Mouse (Mus musculus) embryonic facial prominence, embryonic 11.5 days (tissue): Measurements from ENCODE around the gene Babam2. TPM values are rescaled to one million over a fixed set of nuclear protein-coding genes. Genes with fewer than 3 reads are reported as not detected.

Experiments
- ATAC-seq: fragments of 200-750 bp; cut with Nextera tagmentation; replicated peaks from 2 replicates; pipeline ENCODE4 v1.8.0; 2017; ENCODE audit warnings: low read depth; ENCODE audit not compliant: insufficient number of reproducible peaks, low FRiP score, low TSS enrichment
- DNase-seq: peaks from one replicate; pipeline ENCODE4 v3.0.0-alpha.2; 2015; ENCODE audit warnings: low spot score
- H3K27ac ChIP-seq: fragments of 300-500 bp; sonication (generic); replicated peaks from 2 replicates; pipeline ENCODE4 v1.5.1; 2014; ENCODE audit warnings: mild to moderate bottlenecking, low read depth, low read length, control low read depth
- H3K27me3 ChIP-seq: fragments of 300-500 bp; sonication (generic); 2 replicates; pipeline ENCODE4 v1.6.1; 2014; ENCODE audit warnings: mild to moderate bottlenecking, low read length, moderate library complexity, mixed read lengths; ENCODE audit not compliant: control insufficient read depth, insufficient read depth
- H3K36me3 ChIP-seq: fragments of 300-500 bp; sonication (generic); replicated peaks from 2 replicates; pipeline ENCODE4 v1.6.1; 2014; ENCODE audit warnings: low read depth, mild to moderate bottlenecking, low read length, moderate library complexity, mixed read lengths; ENCODE audit not compliant: control insufficient read depth, insufficient read depth
- H3K4me1 ChIP-seq: fragments of 300-500 bp; sonication (generic); 2 replicates; pipeline ENCODE4 v1.6.1; 2014; ENCODE audit warnings: low read length, mixed read lengths; ENCODE audit not compliant: control insufficient read depth, insufficient read depth
- H3K4me2 ChIP-seq: fragments of 300-500 bp; sonication (generic); 2 replicates; pipeline ENCODE4 v1.6.1; 2014; ENCODE audit warnings: low read depth, mild to moderate bottlenecking, control low read depth, low read length, moderate library complexity
- H3K4me3 ChIP-seq: fragments of 300-500 bp; sonication (generic); 2 replicates; pipeline ENCODE4 v1.5.1; 2014; ENCODE audit warnings: low read depth, low read length, control low read depth
- H3K9ac ChIP-seq: fragments of 300-500 bp; sonication (generic); replicated peaks from 2 replicates; pipeline ENCODE4 v1.6.1; 2014; ENCODE audit warnings: mild to moderate bottlenecking, control low read depth, low read length
- H3K9me3 ChIP-seq: fragments of 300-500 bp; sonication (generic); replicated peaks from 2 replicates; pipeline ENCODE4 v1.6.1; 2016; ENCODE audit warnings: mild to moderate bottlenecking, low read length, inconsistent platforms, mixed read lengths; ENCODE audit not compliant: control insufficient read depth
- WGBS: fragments of 180-500 bp; shearing (Covaris S2); extraction: QIAGEN DNeasy Blood & Tissue Kit; methylation state at CpG from one replicate; pipeline ENCODE4 v1.1.7; 2014; 5-methylcytosine and 5-hydroxymethylcytosine counted together
- polyA plus RNA-seq: library from polyadenylated mRNA; unstranded; fragments of >200 nt; fragmentation: Nextera tagmentation; extraction: Ambion mirVana; gene quantifications from 2 replicates; pipeline ENCODE4 v1.2.1, GENCODE M21; 2014

Babam2 gene
- polyA plus RNA-seq, 1 experiment from 2014 or later = 38.8 TPM

DNA sequence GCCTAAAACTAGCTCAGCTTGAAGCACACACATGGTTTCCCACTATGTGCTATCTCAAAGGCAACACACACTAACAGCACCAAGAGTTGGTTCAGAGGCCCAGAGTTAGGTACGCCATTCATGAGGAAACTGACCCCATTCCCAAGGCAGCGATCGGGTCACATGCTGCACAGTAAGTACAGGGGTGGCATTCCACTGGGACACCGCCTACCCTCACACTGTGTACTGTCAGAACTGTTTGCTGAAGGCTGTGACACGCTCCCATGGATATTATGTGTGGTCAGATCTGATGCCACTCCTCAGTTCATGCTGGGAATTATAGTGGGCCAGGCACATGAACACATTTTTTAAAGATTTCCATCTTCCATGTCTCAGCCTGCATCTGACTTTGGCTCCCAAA lies 374.3 kb downstream of the Babam2 start:
- no peaks in the 10 kb centered on the region; the same call in 1 of the 2 replicates for H3K4me1 ChIP-seq
- no peak overlapping the region for H3K4me2 ChIP-seq
- no peaks in the 10 kb centered on the region for H3K27me3 ChIP-seq
- H3K9ac ChIP-seq = no peak overlapping the region
- H3K36me3 ChIP-seq = no peaks in the 10 kb centered on the region
- no peak overlapping the region for H3K4me3 ChIP-seq
- 95% methylated on average over 5 of the region's 5 CpGs for WGBS
- H3K27ac ChIP-seq = no peak overlapping the region
- DNase-seq = no peak
- H3K9me3 ChIP-seq = no peaks in the 10 kb centered on the region
- ATAC-seq = no peak

DNA sequence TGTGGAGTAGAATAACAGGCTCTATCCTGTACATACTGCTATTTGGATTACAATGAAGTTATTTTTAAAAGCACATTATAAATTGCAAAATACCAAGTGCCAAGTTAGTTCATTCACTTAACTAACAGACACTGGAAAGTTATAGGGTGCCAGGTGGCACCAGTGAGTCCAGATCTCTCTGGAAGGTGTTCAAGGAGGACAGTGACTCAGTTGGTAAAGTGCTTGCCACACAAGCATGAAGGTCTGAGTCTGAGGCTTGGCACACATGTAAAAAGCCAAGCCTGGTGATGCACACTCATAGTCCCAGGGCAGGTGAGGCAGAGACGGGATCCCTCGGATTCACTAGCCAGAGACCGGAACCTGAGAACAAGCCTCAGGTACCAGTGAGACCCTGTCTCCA lies 375.4 kb downstream of the Babam2 start:
- WGBS = 95% methylated on average over 3 of the region's 3 CpGs
- Histone ChIP-seq H3K27me3 (no peaks in the 10 kb centered on the region), H3K27ac (no peak overlapping the region), H3K36me3 (no peaks in the 10 kb centered on the region), H3K9me3 (no peaks in the 10 kb centered on the region), H3K9ac (no peak overlapping the region), H3K4me2 (no peak overlapping the region), H3K4me3 (no peak overlapping the region), H3K4me1 (no peaks in the 10 kb centered on the region; the same call in 1 of the 2 replicates)
- ATAC-seq = no peak
- no peak for DNase-seq

DNA sequence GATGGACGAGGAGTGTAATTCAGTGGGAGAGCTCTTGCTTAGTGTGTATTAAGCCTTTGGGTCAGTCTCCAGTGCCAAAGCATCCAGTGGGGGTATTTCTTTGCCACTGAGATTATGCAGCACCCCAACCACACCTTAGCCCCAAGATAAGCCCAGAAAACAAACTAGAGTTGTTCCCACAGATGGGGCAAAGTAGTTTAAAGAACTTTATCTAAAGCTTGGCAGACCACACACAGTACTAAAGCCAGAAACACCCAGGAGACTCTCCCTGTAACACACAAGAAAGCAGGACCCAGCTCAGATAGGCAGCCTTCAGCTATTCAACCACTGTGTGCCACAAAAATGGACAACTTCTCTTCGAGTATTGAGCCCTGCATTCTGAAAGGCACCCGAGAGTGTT lies 376.6 kb downstream of the Babam2 start:
- Histone ChIP-seq H3K27me3 (no peaks in the 10 kb centered on the region), H3K36me3 (no peaks in the 10 kb centered on the region), H3K9ac (no peak overlapping the region), H3K27ac (no peak overlapping the region), H3K9me3 (no peaks in the 10 kb centered on the region), H3K4me2 (no peak overlapping the region), H3K4me3 (no peak overlapping the region), H3K4me1 (no peaks in the 10 kb centered on the region; the same call in 1 of the 2 replicates)
- ATAC-seq = no peak
- no peak for DNase-seq
- WGBS = 81% methylated on average over 3 of the region's 3 CpGs

DNA sequence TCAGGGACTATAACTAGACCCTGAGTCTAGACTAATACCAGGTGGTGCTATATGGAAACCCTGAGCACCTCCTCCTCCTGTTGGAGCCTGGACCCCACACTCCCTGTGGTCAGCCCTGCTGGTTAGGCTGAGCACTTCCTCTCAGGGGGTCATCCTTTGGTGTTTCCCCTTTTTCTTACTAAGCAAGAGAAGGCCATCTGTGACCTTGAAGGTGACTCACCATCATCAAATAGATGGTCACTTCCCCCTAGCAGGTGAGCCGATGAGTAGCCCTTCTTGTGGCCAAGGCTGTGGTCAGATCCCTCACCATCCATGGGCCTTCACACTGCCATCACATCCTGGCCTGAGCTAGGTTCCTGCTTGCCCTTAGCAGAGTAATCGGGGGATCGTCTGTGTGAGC lies 379.7 kb downstream of the Babam2 start:
- DNase-seq = no peak
- Histone ChIP-seq H3K9me3 (no peaks in the 10 kb centered on the region), H3K27me3 (no peaks in the 10 kb centered on the region), H3K4me2 (no peak overlapping the region), H3K4me1 (no peaks in the 10 kb centered on the region), H3K27ac (no peak overlapping the region), H3K4me3 (no peak overlapping the region), H3K9ac (no peak overlapping the region), H3K36me3 (no peaks in the 10 kb centered on the region)
- WGBS = 86% methylated on average over 3 of the region's 3 CpGs
- no peak for ATAC-seq

DNA sequence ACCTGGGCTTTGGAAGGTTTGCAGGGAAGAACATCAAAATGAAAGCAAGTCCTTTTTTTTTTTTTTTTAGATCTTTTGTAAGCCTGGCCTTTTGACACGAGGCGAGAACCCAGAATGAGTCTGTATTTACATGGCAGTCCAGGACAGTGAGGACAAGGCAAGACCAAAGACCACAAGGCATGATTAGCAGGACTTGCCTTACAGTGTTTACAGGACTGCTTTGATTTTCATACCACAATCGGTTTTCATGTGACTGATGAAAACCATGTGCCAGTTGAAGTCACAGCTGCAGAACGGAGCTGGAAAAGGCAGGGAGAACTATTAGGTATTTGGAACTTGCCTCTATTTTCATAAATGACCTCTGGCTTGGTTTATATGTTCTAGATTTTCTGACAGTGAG lies 381.5 kb downstream of the Babam2 start:
- H3K4me1 ChIP-seq = no peaks in the 10 kb centered on the region; the same call in 1 of the 2 replicates
- H3K27ac ChIP-seq = no peak overlapping the region
- ATAC-seq = no peak
- no peaks in the 10 kb centered on the region for H3K27me3 ChIP-seq
- H3K36me3 ChIP-seq = no peaks in the 10 kb centered on the region
- no peak overlapping the region for H3K9ac ChIP-seq
- no peaks in the 10 kb centered on the region for H3K9me3 ChIP-seq
- H3K4me3 ChIP-seq = no peak overlapping the region
- no peak overlapping the region for H3K4me2 ChIP-seq
- 53% methylated on average over 4 of the region's 4 CpGs for WGBS
- peak; percentile 62 for DNase-seq

DNA sequence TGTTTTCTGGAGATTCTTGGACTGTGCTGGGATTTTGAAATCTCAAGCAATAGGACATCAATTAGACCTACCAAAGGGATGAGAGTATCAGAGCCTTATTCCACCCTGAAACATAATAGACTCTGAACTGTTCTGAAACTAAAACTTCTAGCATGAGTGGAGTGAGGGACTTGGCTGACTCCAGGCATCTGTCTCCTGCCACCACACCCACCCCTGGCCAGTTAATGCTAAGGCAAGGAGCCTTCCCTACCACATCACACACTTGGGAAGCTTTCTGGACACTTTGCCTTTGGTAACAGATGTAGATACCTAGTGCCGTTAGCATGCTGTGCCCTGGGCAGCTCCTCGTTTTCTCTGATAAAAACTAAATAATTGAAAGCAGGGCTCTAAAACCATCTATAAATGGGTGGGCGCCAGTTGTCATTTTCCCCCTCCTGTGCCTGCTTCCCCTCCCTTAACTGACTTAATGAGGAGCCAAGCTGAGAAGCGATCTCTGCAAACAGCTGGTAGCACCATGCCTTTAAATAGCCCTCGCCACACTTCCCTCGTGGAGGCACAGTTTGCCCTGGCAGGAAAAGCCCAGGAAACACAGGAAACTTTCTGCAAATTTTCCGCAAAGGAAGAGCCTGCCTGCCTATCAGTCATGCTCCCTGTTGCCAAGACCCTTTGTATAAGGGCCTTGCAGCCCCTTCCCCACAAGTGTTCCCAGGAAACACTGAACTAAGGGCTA lies 383.2 kb downstream of the Babam2 start:
- Histone ChIP-seq H3K4me2 (no peak overlapping the region), H3K4me3 (no peak overlapping the region), H3K36me3 (no peaks in the 10 kb centered on the region), H3K27me3 (no peaks in the 10 kb centered on the region), H3K9me3 (no peaks in the 10 kb centered on the region), H3K9ac (no peak overlapping the region; the same call in 1 of the 2 replicates), H3K4me1 (no peaks in the 10 kb centered on the region; the same call in 1 of the 2 replicates), H3K27ac (no peak overlapping the region)
- DNase-seq = no peak
- no peak for ATAC-seq
- WGBS = 56% methylated on average over 7 of the region's 7 CpGs

DNA sequence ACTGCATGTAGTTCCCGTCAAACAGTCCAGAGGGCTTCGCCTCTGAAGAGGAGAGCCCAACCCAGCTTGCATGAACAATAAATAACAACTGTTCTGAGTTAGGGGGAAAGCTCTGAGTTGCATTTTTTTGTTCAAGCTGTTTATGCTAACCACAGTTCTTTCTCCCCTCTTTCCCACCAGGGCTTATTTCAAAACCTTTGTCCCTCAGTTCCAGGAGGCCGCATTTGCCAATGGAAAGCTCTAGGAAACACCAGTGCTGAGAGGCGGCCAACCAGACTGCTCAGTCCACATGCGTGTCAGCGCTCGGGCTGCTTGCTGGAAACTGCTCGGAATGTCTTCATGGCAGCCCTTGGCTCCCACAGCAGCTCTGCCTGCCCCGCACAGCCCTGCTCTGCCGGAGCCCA lies 386.9 kb downstream of the Babam2 start:
- H3K9me3 ChIP-seq = no peaks in the 10 kb centered on the region
- DNase-seq (no peak), ATAC-seq (no peak)
- 84% methylated on average over 10 of the region's 10 CpGs for WGBS
- H3K4me1 ChIP-seq = no peaks in the 10 kb centered on the region; the same call in 1 of the 2 replicates
- H3K4me2 ChIP-seq = no peak overlapping the region
- H3K9ac ChIP-seq = no peak overlapping the region
- H3K36me3 ChIP-seq = no peaks in the 10 kb centered on the region
- H3K27me3 ChIP-seq = no peaks in the 10 kb centered on the region
- H3K4me3 ChIP-seq = no peak overlapping the region
- no peak overlapping the region for H3K27ac ChIP-seq

DNA sequence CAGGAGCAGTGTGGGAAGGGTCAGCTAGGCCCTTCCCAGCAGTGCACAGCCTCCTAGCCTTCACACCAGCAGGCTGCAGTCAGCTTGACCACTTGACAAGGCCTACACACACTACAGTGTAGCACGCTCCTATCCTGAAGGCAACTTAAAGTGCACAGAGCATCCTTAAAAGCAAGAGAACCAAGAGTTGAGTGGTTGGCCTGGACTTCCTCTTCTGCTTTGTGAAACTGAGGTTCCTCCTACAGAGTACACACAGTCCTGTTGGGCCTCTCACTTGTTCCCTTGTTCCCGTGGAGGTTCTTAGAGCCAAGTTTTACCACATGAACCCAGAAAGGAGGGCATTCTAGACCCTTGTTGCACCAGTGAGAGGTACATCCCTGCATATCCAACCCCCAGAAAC lies 388.1 kb downstream of the Babam2 start:
- Histone ChIP-seq H3K9ac (no peak overlapping the region), H3K27ac (no peak overlapping the region), H3K4me2 (no peak overlapping the region), H3K4me3 (no peak overlapping the region), H3K4me1 (no peaks in the 10 kb centered on the region; the same call in 1 of the 2 replicates), H3K36me3 (no peaks in the 10 kb centered on the region), H3K9me3 (no peaks in the 10 kb centered on the region), H3K27me3 (no peaks in the 10 kb centered on the region)
- DNase-seq (no peak), ATAC-seq (no peak)
- 90% methylated on average over 2 of the region's 2 CpGs for WGBS
